Mouse (Mus musculus) small intestine, adult 2 months (tissue): ENCODE measurements around the gene Tubg1.

Source experiments
- CTCF ChIP-seq: fragments of 200-500 bp; IDR thresholded peaks from 2 replicates; pipeline ENCODE4 v1.5.1; 2012; ENCODE audit warnings: low read depth, mild to moderate bottlenecking, control low read depth, inconsistent platforms, low read length, moderate library complexity, mixed read lengths; ENCODE audit not compliant: insufficient replicate concordance, insufficient read length; ENCODE audit errors: extremely low read depth
- POLR2A ChIP-seq: fragments of 200-500 bp; IDR thresholded peaks from 2 replicates; pipeline ENCODE4 v1.6.1; 2012; ENCODE audit warnings: low read depth, mild to moderate bottlenecking, control low read depth, inconsistent platforms, low read length, moderate library complexity

DNA sequence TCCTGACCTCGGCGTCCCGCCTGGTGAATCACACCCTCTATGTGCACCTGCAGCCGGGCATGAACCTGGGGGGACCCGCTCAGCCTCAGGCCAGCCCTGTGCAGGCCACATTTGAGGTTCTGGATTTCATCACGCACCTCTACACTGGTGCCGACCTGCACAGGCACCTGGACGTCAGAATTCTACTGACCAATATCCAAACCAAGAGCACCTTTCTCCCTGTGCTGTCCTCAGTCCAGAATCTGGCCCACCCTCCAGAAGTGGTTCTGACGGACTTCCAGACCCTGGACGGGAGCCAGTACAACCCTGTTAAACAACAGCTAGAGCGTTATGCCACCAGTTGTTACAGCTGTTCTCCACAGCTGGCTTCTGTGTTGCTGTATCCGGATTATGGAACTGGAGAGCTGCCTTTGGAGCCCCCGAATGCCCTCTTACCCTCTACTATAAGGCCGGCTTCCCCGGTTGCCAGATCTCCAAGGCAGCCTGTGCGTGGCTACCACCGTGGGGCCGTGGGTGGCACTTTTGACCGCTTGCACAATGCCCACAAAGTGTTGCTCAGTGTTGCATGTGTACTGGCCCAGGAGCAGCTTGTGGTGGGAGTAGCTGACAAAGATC is 36.5 kb upstream of the Tubg1 start:
- TF ChIP-seq CTCF (no peak), POLR2A (no peak)
